Mouse (Mus musculus): ENCODE data around the gene Btg4.

Gene Btg4

DNA sequence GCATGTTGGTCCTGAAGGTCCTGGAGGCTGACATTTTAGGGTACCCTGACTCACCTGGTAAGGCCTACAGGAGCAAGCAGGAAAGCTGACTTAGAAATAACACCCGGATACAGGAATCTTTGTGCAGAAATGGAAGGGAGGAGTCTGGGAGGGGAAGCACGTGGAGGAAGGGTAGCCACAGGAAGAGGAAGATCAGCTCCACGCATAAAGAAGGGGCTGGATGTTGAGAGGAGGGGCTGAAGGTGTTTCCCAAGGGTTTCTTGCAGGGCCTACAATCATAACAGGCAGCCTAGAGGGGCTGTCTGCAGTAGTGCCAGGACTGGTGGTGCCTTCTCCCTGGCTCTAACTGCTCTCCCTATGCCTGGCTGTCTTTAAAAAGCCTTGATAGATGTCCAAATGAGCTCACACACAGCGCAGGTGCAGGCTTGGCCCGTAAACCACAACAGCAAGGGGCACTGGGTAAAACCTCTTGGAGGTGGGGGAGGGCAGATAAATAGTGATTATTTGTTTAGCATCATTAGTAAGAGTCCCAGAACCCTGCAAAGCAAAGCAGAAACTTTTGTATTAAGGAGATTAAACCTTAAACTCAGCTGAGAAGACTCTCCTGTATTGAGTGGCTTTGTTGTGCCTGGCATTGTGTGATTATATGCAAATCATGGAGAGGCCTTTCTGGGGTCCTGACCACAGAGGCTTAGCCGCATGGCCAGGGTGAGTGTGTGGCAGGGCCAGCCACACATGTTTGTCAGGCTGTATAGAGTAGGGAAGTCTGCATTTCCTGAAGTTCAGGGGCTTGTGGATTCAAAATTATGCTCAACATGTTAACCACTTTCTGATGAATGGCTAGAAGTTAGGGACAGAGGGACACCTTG is 104.8 kb downstream of the Btg4 start, which contains the start of gene Gm32742:
TSS of gene Gm32742 (minus strand) at position 206 of the 869 bp plus-strand sequence.
- no peak for DNase-seq (ENCODE audit: low read depth, low spot score)

- no peak for DNase-seq (ENCODE audit: low read depth, low spot score)
These were observed 107.3 kb downstream of the Btg4 start for GRCm38 (mm10) chr9:51167954-51168353.

DNA sequence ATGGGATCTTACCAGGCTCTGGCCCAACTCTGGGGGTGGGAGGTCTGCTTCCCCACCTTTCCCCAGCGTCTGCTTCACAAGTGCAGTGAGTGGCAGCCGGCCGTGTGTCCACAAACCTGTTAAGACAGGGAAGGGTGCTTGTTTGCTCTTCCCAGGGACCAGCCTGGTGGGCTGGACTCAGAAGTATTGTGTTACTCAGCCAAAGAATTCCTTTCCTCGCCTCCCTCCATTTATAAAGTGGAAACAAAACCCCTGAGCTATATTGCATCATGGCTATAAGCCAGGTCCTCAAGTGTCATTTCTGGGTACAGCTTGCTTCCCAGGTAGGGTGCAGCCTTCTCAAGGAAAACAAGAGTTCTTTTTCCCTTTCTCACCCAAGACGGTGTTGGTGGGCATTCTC is 108.0 kb downstream of the Btg4 start:
- DNase-seq (ENCODE audit: low read depth, low spot score), result no peak

- no peak for DNase-seq (ENCODE audit: low read depth, low spot score)
These were observed 108.4 kb downstream of the Btg4 start for GRCm38 (mm10) chr9:51169133-51169532.

All from telencephalon, adult 2 months (tissue).